Mouse (Mus musculus): Measurements from ENCODE around the gene Cdc42ep2. TPM values are rescaled to one million over a fixed set of nuclear protein-coding genes. Genes with fewer than 3 reads are reported as not detected.

The Cdc42ep2 gene
- total and polyA plus RNA-seq, 3 experiments = 1.1 to 1.7 TPM; not detected in 1

GRCm38 (mm10) chr19:5871683-5872082 lies 52.9 kb downstream of the Cdc42ep2 start:
- Histone ChIP-seq H3K9ac (ENCODE audit: control insufficient read depth, low read depth, low read length, poor library complexity, severe bottlenecking) (no peak overlapping the region), H3K27me3 (ENCODE audit: control insufficient read depth in 1 of 2, insufficient read depth in 2 of 2, low read length in 2 of 2) (no peaks in the 10 kb centered on the region), H3K79me2 (ENCODE audit: control insufficient read depth, insufficient read depth, low read length, poor library complexity) (peaks cover 6% of the 10 kb centered on the region; the same call in 1 of the 2 replicates), H3K9me3 (replicated peaks; ENCODE audit: insufficient read depth, low read length) (no peaks in the 10 kb centered on the region), H3K27ac (ENCODE audit: control insufficient read depth, low read depth, low read length) (no peak overlapping the region), H3K36me3 (ENCODE audit: control insufficient read depth in 1 of 2, insufficient read depth in 2 of 2, low read length in 2 of 2) (peaks cover 0 to 7% of the 10 kb centered on the region in 2 experiments; a peak in 2 of 4 replicates), H3K4me1 (ENCODE audit: control insufficient read depth in 1 of 2, insufficient read depth in 2 of 2, low read length in 2 of 2) (peaks cover 2 to 9% of the 10 kb centered on the region in 2 experiments; a peak in 3 of 4 replicates), H3K4me3 (ENCODE audit: control insufficient read depth in 1 of 2, insufficient read depth in 1 of 2, low read depth in 2 of 2, low read length in 2 of 2) (no peak overlapping the region)
- TF ChIP-seq KAT2A (conservative IDR thresholded peaks at IDR 0.05; ENCODE audit: low read depth, low read length) (no peak), MAX (IDR thresholded peaks at IDR 0.05; ENCODE audit: low read length) (no peak), NELFE (IDR thresholded peaks at IDR 0.05; ENCODE audit: low read depth, low read length) (no peak), EP300 (IDR thresholded peaks at IDR 0.05; ENCODE audit: low read depth in 1 of 2, low read length in 2 of 2) (no peak), TAL1 (IDR thresholded peaks at IDR 0.05; ENCODE audit: low read length) (no peak), MAFK (IDR thresholded peaks at IDR 0.05; ENCODE audit: borderline replicate concordance, low read depth, low read length) (no peak)
- no peak for DNase-seq (ENCODE audit: low read depth, low spot score)

- H3K4me1 ChIP-seq (ENCODE audit: control insufficient read depth in 1 of 2, insufficient read depth in 2 of 2, low read length in 2 of 2) = peaks cover 2 to 9% of the 10 kb centered on the region in 2 experiments; a peak in 3 of 4 replicates
- no peaks in the 10 kb centered on the region for H3K9me3 ChIP-seq (replicated peaks; ENCODE audit: insufficient read depth, low read length)
- no peak overlapping the region for H3K27ac ChIP-seq (ENCODE audit: control insufficient read depth, low read depth, low read length)
- H3K9ac ChIP-seq (ENCODE audit: control insufficient read depth, low read depth, low read length, poor library complexity, severe bottlenecking) = no peak overlapping the region
- no peak for TF ChIP-seq CHD1 (IDR thresholded peaks at IDR 0.05; ENCODE audit: low read depth, low read length)
- no peak for TF ChIP-seq MYC (IDR thresholded peaks at IDR 0.05; ENCODE audit: low read depth, low read length)
- no peak for TF ChIP-seq E2F4 (IDR thresholded peaks at IDR 0.05; ENCODE audit: borderline replicate concordance, low read depth, low read length)
- TF ChIP-seq MEF2A (IDR thresholded peaks at IDR 0.05; ENCODE audit: extremely low read depth, insufficient replicate concordance, low read depth, low read length, poor library complexity, severe bottlenecking) = no peak
- no peak for TF ChIP-seq EP300 (IDR thresholded peaks at IDR 0.05; ENCODE audit: low read depth in 1 of 2, low read length in 2 of 2)
- no peak for TF ChIP-seq UBTF (IDR thresholded peaks at IDR 0.05; ENCODE audit: borderline replicate concordance, insufficient read depth, low read depth, low read length)
- no peak for TF ChIP-seq POLR2A (IDR thresholded peaks at IDR 0.05; ENCODE audit: control insufficient read depth in 1 of 2, insufficient read depth in 1 of 2, low read depth in 1 of 2, low read length in 2 of 2, poor library complexity in 1 of 2)
- no peak for TF ChIP-seq GATA1 (IDR thresholded peaks at IDR 0.05; ENCODE audit: low read depth, low read length)
- no peak for TF ChIP-seq MAX (IDR thresholded peaks at IDR 0.05; ENCODE audit: low read length)
- TF ChIP-seq SMC3 (IDR thresholded peaks at IDR 0.05; ENCODE audit: low read depth, low read length) = no peak
- peaks cover 6% of the 10 kb centered on the region; the same call in 1 of the 2 replicates for H3K79me2 ChIP-seq (ENCODE audit: control insufficient read depth, insufficient read depth, low read length, poor library complexity)
- H3K4me3 ChIP-seq (ENCODE audit: control insufficient read depth in 1 of 2, insufficient read depth in 1 of 2, low read depth in 2 of 2, low read length in 2 of 2) = no peak overlapping the region
- H3K27me3 ChIP-seq (ENCODE audit: control insufficient read depth in 1 of 2, insufficient read depth in 2 of 2, low read length in 2 of 2) = no peaks in the 10 kb centered on the region
- peaks cover 0 to 7% of the 10 kb centered on the region in 2 experiments; a peak in 2 of 4 replicates for H3K36me3 ChIP-seq (ENCODE audit: control insufficient read depth in 1 of 2, insufficient read depth in 2 of 2, low read length in 2 of 2)
- no peak for DNase-seq (ENCODE audit: low read depth, low spot score)
Observed at GRCm38 (mm10) chr19:5871273-5871672, 53.3 kb downstream of the Cdc42ep2 start.

DNA sequence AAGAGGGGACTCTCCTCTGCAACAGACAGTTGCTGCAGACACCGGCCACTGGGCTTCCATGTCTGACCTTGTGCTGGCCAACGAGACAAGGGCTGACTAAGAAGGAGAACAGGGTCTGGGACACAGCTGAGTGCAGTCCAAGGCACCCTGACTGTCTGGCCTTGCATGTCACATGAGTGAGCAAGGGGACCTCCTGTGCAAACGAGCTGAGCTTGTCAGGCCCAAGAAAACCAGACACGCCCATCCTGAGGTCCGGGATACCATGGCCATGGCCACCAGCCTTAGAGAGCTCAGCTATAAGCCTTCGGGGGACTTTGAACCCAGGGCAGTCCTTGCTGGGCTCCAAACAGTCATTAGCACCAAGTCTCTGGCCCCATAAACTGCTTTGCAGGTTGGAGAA lies 56.5 kb downstream of the Cdc42ep2 start:
- TF ChIP-seq EP300 (IDR thresholded peaks at IDR 0.05; ENCODE audit: low read depth in 1 of 2, low read length in 2 of 2) (no peak), RCOR1 (IDR thresholded peaks at IDR 0.05; ENCODE audit: low read depth, low read length) (no peak), ZKSCAN1 (IDR thresholded peaks at IDR 0.05; ENCODE audit: low read depth, low read length) (no peak)
- H3K9me3 ChIP-seq (replicated peaks; ENCODE audit: insufficient read depth, low read length) = no peaks in the 10 kb centered on the region
- no peaks in the 10 kb centered on the region; a peak in 1 of 4 replicates for H3K36me3 ChIP-seq (ENCODE audit: control insufficient read depth in 1 of 2, insufficient read depth in 2 of 2, low read length in 2 of 2)
- H3K9ac ChIP-seq (ENCODE audit: control insufficient read depth, low read depth, low read length, poor library complexity, severe bottlenecking) = no peak overlapping the region
- H3K4me3 ChIP-seq (ENCODE audit: control insufficient read depth in 1 of 2, insufficient read depth in 1 of 2, low read depth in 2 of 2, low read length in 2 of 2) = no peak overlapping the region
- H3K4me1 ChIP-seq (ENCODE audit: control insufficient read depth in 1 of 2, insufficient read depth in 2 of 2, low read length in 2 of 2) = no peaks in the 10 kb centered on the region
- DNase-seq (ENCODE audit: low read depth, low spot score) = no peak
- no peak overlapping the region for H3K27ac ChIP-seq (ENCODE audit: control insufficient read depth, low read depth, low read length)
- no peaks in the 10 kb centered on the region for H3K79me2 ChIP-seq (ENCODE audit: control insufficient read depth, insufficient read depth, low read length, poor library complexity)
- H3K27me3 ChIP-seq (ENCODE audit: control insufficient read depth in 1 of 2, insufficient read depth in 2 of 2, low read length in 2 of 2) = no peaks in the 10 kb centered on the region
